Mouse (Mus musculus): ENCODE data around the gene Rtl5.
"Not testable (repeated sequence)": the region's sequence is repeated elsewhere in the genome, so short reads cannot be mapped to it uniquely, and the experiment has no call there.

Rtl5 gene

GRCm38 (mm10) chrX:102070591-102071471, at the start of gene Rtl5:
TSS of gene Rtl5 (minus strand) at chrX:102071304.
- peak; percentile 76 to 80 for DNase-seq (ENCODE audit: low spot score in 2 of 2)

GRCm38 (mm10) chrX:102119042-102119864, 48.1 kb upstream of the Rtl5 start, which contains the start of gene Pin4:
TSS of gene Pin4 (plus strand) at chrX:102119447.
- DNase-seq (ENCODE audit: low spot score in 2 of 2): peak; percentile 88 to 94

- peak; percentile 6 to 20 for DNase-seq (ENCODE audit: low spot score in 2 of 2)
Measured at GRCm38 (mm10) chrX:102115676-102116075, 44.6 kb upstream of the Rtl5 start.

- DNase-seq (ENCODE audit: low spot score in 2 of 2): not testable (repeated sequence)
Measured at GRCm38 (mm10) chrX:102109349-102109748, 38.2 kb upstream of the Rtl5 start.

- DNase-seq (ENCODE audit: low spot score in 2 of 2): not testable (repeated sequence)
Measured at GRCm38 (mm10) chrX:102103830-102104229, 32.7 kb upstream of the Rtl5 start.

GRCm38 (mm10) chrX:102101886-102102285, 30.8 kb upstream of the Rtl5 start:
- DNase-seq (ENCODE audit: low spot score in 2 of 2): no peak

GRCm38 (mm10) chrX:102094381-102094904, 23.3 kb upstream of the Rtl5 start:
- DNase-seq (ENCODE audit: low spot score in 2 of 2): no peak

- no peak for DNase-seq (ENCODE audit: low spot score in 2 of 2)
Measured at GRCm38 (mm10) chrX:102090605-102091004, 19.5 kb upstream of the Rtl5 start.

GRCm38 (mm10) chrX:102085798-102086443, 14.8 kb upstream of the Rtl5 start:
- no peak for DNase-seq (ENCODE audit: low spot score in 2 of 2)

- DNase-seq (ENCODE audit: low spot score in 2 of 2): no peak
Measured at GRCm38 (mm10) chrX:102082340-102082739, 11.2 kb upstream of the Rtl5 start.

GRCm38 (mm10) chrX:102081573-102082279, 10.6 kb upstream of the Rtl5 start:
- DNase-seq (ENCODE audit: low spot score in 2 of 2): no peak

- DNase-seq (ENCODE audit: low spot score in 2 of 2): no peak
Measured at GRCm38 (mm10) chrX:102081076-102081475, 10.0 kb upstream of the Rtl5 start.

GRCm38 (mm10) chrX:102076886-102077765, 6.0 kb upstream of the Rtl5 start:
- no peak for DNase-seq (ENCODE audit: low spot score in 2 of 2)

- DNase-seq (ENCODE audit: low spot score in 2 of 2): no peak
Measured at GRCm38 (mm10) chrX:102075158-102075557, 4.1 kb upstream of the Rtl5 start.

- DNase-seq (ENCODE audit: low spot score in 2 of 2): no peak
Measured at GRCm38 (mm10) chrX:102074435-102074834, 3.3 kb upstream of the Rtl5 start.

GRCm38 (mm10) chrX:102073605-102074325, 2.7 kb upstream of the Rtl5 start:
- no peak for DNase-seq (ENCODE audit: low spot score in 2 of 2)

GRCm38 (mm10) chrX:102071517-102071916, 413 bp upstream of the Rtl5 start:
- no peak for DNase-seq (ENCODE audit: low spot score in 2 of 2)

- DNase-seq (ENCODE audit: low spot score in 2 of 2): no peak
Measured at GRCm38 (mm10) chrX:102068811-102069540, 2.1 kb downstream of the Rtl5 start.

GRCm38 (mm10) chrX:102067118-102067517, 4.0 kb downstream of the Rtl5 start:
- DNase-seq (ENCODE audit: low spot score in 2 of 2): no peak

Measured in frontal cortex, postnatal 36 days (tissue).